Mouse (Mus musculus) CH12.LX (cell line): ENCODE data around the gene Serinc4.

Source experiments
- CHD2 ChIP-seq: IDR thresholded peaks from 2 replicates; pipeline ENCODE4 v1.6.1; 2011; ENCODE audit warnings: low read length, improper control_type of control experiment
- CTCF ChIP-seq, 2 experiments: IDR thresholded peaks in 1 of 2; conservative IDR thresholded peaks in 1 of 2; 2 replicates each; pipeline ENCODE4 v1.5.1; 2011 to 2012; ENCODE audit warnings: low read depth in 2 of 2, low read length in 2 of 2, improper control_type of control experiment in 1 of 2, inconsistent platforms in 1 of 2, mild to moderate bottlenecking in 1 of 2, moderate library complexity in 1 of 2
- GABPA ChIP-seq: IDR thresholded peaks from 2 replicates; pipeline ENCODE4 v1.6.1; 2012; ENCODE audit warnings: low read depth, low read length, improper control_type of control experiment, inconsistent platforms; ENCODE audit not compliant: insufficient replicate concordance
- MAX ChIP-seq: IDR thresholded peaks from 2 replicates; pipeline ENCODE4 v1.6.1; 2011; ENCODE audit warnings: low read length, improper control_type of control experiment
- MYC ChIP-seq: IDR thresholded peaks from 2 replicates; pipeline ENCODE4 v1.6.1; 2011; ENCODE audit warnings: low read depth, mild to moderate bottlenecking, improper control_type of control experiment, low read length
- POLR2A ChIP-seq: IDR thresholded peaks from 2 replicates; pipeline ENCODE4 v1.6.1; 2011; ENCODE audit warnings: low read depth, mild to moderate bottlenecking, improper control_type of control experiment, low read length
- TBP ChIP-seq: conservative IDR thresholded peaks from 2 replicates; pipeline ENCODE4 v1.6.1; 2011; ENCODE audit warnings: low read depth, low read length, improper control_type of control experiment
- ZKSCAN1 ChIP-seq: IDR thresholded peaks from 2 replicates; pipeline ENCODE4 v1.6.1; 2012; ENCODE audit warnings: low read depth, inconsistent platforms, low read length, improper control_type of control experiment, borderline replicate concordance

GRCm38 (mm10) chr2:121414139-121414685, 42.4 kb downstream of the Serinc4 start:
- peak; percentile 73 for TF ChIP-seq CHD2
- TF ChIP-seq GABPA, result no peak
- TF ChIP-seq ZKSCAN1, result no peak
- 0 out of 2 replicates have a peak, but pooled peaks have one; percentile 45 for TF ChIP-seq MYC
- TF ChIP-seq MAX, result peak; percentile 18; the same call in 1 of the 2 replicates
- TF ChIP-seq POLR2A, result no peak
- TF ChIP-seq CTCF (conservative IDR thresholded peaks at IDR 0.05 in 1 of 2, IDR thresholded peaks at IDR 0.05 in 1 of 2; ENCODE audit: low read depth in 2 of 2, low read length in 2 of 2), result no peak
- no peak for TF ChIP-seq TBP
